Mouse (Mus musculus): ENCODE measurements around the gene Cct6b.

DNA sequence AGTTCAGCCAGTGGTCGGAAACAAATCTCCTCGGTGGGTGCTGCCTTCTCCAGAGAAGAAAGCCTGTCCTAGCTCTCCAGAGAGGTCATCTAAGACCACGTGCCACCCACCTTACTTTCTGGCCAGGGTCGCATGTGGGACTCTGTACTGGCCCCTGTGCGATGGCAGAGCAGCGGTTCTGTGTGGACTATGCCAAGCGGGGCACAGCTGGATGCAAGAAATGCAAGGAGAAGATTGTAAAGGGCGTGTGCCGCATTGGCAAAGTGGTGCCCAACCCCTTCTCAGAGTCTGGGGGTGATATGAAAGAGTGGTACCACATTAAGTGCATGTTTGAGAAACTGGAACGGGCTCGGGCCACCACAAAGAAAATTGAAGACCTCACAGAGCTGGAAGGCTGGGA, 19.3 kb upstream of the Cct6b start:
- TF ChIP-seq CTCF (IDR thresholded peaks at IDR 0.05; ENCODE audit: low read depth) = no peak
- TF ChIP-seq EP300 (optimal IDR thresholded peaks at IDR 0.05) = no peak

Data from stomach, postnatal 0 days (tissue).